Mouse (Mus musculus) intestine, embryonic 15.5 days (tissue): ENCODE results near the gene Nacc1. TPM values are rescaled to one million over a fixed set of nuclear protein-coding genes. Genes with fewer than 3 reads are reported as not detected.

Experiments used
- ATAC-seq: fragments of 200-750 bp; cut with Nextera tagmentation; 2 replicates; pipeline ENCODE4 v1.8.0; 2017; ENCODE audit warnings: moderate TSS enrichment, moderate library complexity
- H3K27ac ChIP-seq: fragments of 300-500 bp; sonication (generic); 2 replicates; pipeline ENCODE4 v1.5.1; 2015; ENCODE audit warnings: mild to moderate bottlenecking, inconsistent platforms
- H3K27me3 ChIP-seq: fragments of 300-500 bp; sonication (generic); replicated peaks from 2 replicates; pipeline ENCODE4 v1.6.1; 2015; ENCODE audit warnings: inconsistent platforms
- H3K36me3 ChIP-seq: fragments of 300-500 bp; sonication (generic); 2 replicates; pipeline ENCODE4 v1.6.1; 2015; ENCODE audit warnings: inconsistent platforms
- H3K4me1 ChIP-seq: fragments of 300-500 bp; sonication (generic); replicated peaks from 2 replicates; pipeline ENCODE4 v1.6.1; 2015; ENCODE audit warnings: inconsistent platforms
- H3K4me2 ChIP-seq: fragments of 300-500 bp; sonication (generic); replicated peaks from 2 replicates; pipeline ENCODE4 v1.6.1; 2015; ENCODE audit warnings: mild to moderate bottlenecking, inconsistent platforms
- H3K4me3 ChIP-seq: fragments of 300-500 bp; sonication (generic); replicated peaks from 2 replicates; pipeline ENCODE4 v1.5.1; 2015; ENCODE audit warnings: inconsistent platforms
- H3K9ac ChIP-seq: fragments of 300-500 bp; sonication (generic); 2 replicates; pipeline ENCODE4 v1.6.1; 2015; ENCODE audit warnings: inconsistent platforms
- H3K9me3 ChIP-seq: fragments of 300-500 bp; sonication (generic); 2 replicates; pipeline ENCODE4 v1.6.1; 2016; ENCODE audit warnings: inconsistent platforms
- WGBS: fragments of 180-500 bp; shearing (Covaris S2); methylation state at CpG from one replicate; pipeline ENCODE4 v1.1.7; 2015; 5-methylcytosine and 5-hydroxymethylcytosine counted together
- polyA plus RNA-seq: library from polyadenylated mRNA; unstranded; fragments of >200 nt; fragmentation: Nextera tagmentation; extraction: Ambion mirVana; gene quantifications from 2 replicates; pipeline ENCODE4 v1.2.1, GENCODE M21; 2015

Nacc1 gene
- polyA plus RNA-seq, 1 experiment from 2014 or later, result 14.8 TPM

- H3K9ac ChIP-seq, result no peak overlapping the region
- 60% methylated on average over 10 of the region's 10 CpGs for WGBS
- no peaks in the 10 kb centered on the region for H3K36me3 ChIP-seq
- no peak overlapping the region for H3K4me2 ChIP-seq
- H3K9me3 ChIP-seq, result no peaks in the 10 kb centered on the region
- H3K4me3 ChIP-seq, result no peak overlapping the region
- ATAC-seq, result no peak
- H3K27ac ChIP-seq, result 0 out of 2 replicates have a peak overlapping the region, but pooled peaks have one; percentile 1
- H3K27me3 ChIP-seq, result peaks cover 4% of the 10 kb centered on the region; the same call in 1 of the 2 replicates
- H3K4me1 ChIP-seq, result peaks cover 39% of the 10 kb centered on the region
Observed at GRCm38 (mm10) chr8:84725246-84725940, 37.7 kb upstream of the Nacc1 start.

- H3K4me3 ChIP-seq, result no peak overlapping the region
- no peak overlapping the region for H3K9ac ChIP-seq
Observed at GRCm38 (mm10) chr8:84724683-84725082, 37.0 kb upstream of the Nacc1 start.

GRCm38 (mm10) chr8:84723571-84723900, 35.9 kb upstream of the Nacc1 start:
- Histone ChIP-seq H3K27ac (peak overlapping the region; percentile 93), H3K9me3 (no peaks in the 10 kb centered on the region), H3K36me3 (no peaks in the 10 kb centered on the region), H3K27me3 (peaks cover 6% of the 10 kb centered on the region; the same call in 1 of the 2 replicates), H3K4me1 (peaks cover 35% of the 10 kb centered on the region), H3K9ac (peak overlapping the region; percentile 31), H3K4me3 (0 out of 2 replicates have a peak overlapping the region, but pooled peaks have one; percentile 3), H3K4me2 (peak overlapping the region; percentile 44)
- WGBS, result 38% methylated on average over 7 of the region's 7 CpGs
- no peak; the same call in none of the 2 replicates for ATAC-seq

More at GRCm38 (mm10) chr8:84724683-84725082, 37.0 kb upstream of the Nacc1 start:
- Histone ChIP-seq H3K27me3 (peaks cover 6% of the 10 kb centered on the region; the same call in 1 of the 2 replicates), H3K36me3 (no peaks in the 10 kb centered on the region), H3K4me2 (no peak overlapping the region), H3K27ac (no peak overlapping the region), H3K4me1 (peaks cover 35% of the 10 kb centered on the region), H3K9me3 (no peaks in the 10 kb centered on the region)
- no peak for ATAC-seq
- 50% methylated on average over 9 of the region's 9 CpGs for WGBS

GRCm38 (mm10) chr8:84722850-84723570, 35.3 kb upstream of the Nacc1 start, which contains the start of gene G430095P16Rik:
Gene G430095P16Rik (plus strand): TSS chr8:84723007.
- H3K9ac ChIP-seq, result peak within 1 kb of the TSS; percentile 31
- ATAC-seq, result peak; percentile 94
- no peaks in the 10 kb centered on the region for H3K36me3 ChIP-seq
- H3K4me1 ChIP-seq, result peaks cover 35% of the 10 kb centered on the region
- H3K27ac ChIP-seq, result peak within 1 kb of the TSS; percentile 93
- no peaks in the 10 kb centered on the region for H3K9me3 ChIP-seq
- WGBS, result 6% methylated on average over 10 of the region's 10 CpGs
- peaks cover 7% of the 10 kb centered on the region; the same call in 1 of the 2 replicates for H3K27me3 ChIP-seq
- H3K4me2 ChIP-seq, result peak within 1 kb of the TSS; percentile 44
- H3K4me3 ChIP-seq, result 0 out of 2 replicates have a peak within 1 kb of the TSS, but pooled peaks have one; percentile 10

GRCm38 (mm10) chr8:84722530-84722849, 34.8 kb upstream of the Nacc1 start:
- 52% methylated on average over 6 of the region's 6 CpGs for WGBS
- 0 out of 2 replicates have a peak overlapping the region, but pooled peaks have one; percentile 31 for H3K9ac ChIP-seq
- peaks cover 35% of the 10 kb centered on the region for H3K4me1 ChIP-seq
- H3K4me3 ChIP-seq, result 0 out of 2 replicates have a peak overlapping the region, but pooled peaks have one; percentile 10
- H3K9me3 ChIP-seq, result no peaks in the 10 kb centered on the region
- no peak for ATAC-seq
- peak overlapping the region; percentile 44 for H3K4me2 ChIP-seq
- H3K27me3 ChIP-seq, result peaks cover 11% of the 10 kb centered on the region; the same call in 1 of the 2 replicates
- peak overlapping the region; percentile 93 for H3K27ac ChIP-seq
- H3K36me3 ChIP-seq, result no peaks in the 10 kb centered on the region

GRCm38 (mm10) chr8:84718959-84719690, 31.5 kb upstream of the Nacc1 start:
- WGBS, result 66% methylated on average over 5 of the region's 5 CpGs
- peaks cover 36% of the 10 kb centered on the region for H3K27me3 ChIP-seq
- no peak overlapping the region for H3K9ac ChIP-seq
- H3K36me3 ChIP-seq, result no peaks in the 10 kb centered on the region
- no peak overlapping the region for H3K27ac ChIP-seq
- H3K4me3 ChIP-seq, result no peak overlapping the region
- ATAC-seq, result no peak
- H3K4me1 ChIP-seq, result peaks cover 29% of the 10 kb centered on the region
- no peak overlapping the region for H3K4me2 ChIP-seq
- no peaks in the 10 kb centered on the region for H3K9me3 ChIP-seq

GRCm38 (mm10) chr8:84718476-84718875, 30.8 kb upstream of the Nacc1 start:
- H3K9me3 ChIP-seq, result no peaks in the 10 kb centered on the region
- no peaks in the 10 kb centered on the region for H3K36me3 ChIP-seq
- WGBS, result 85% methylated on average over 5 of the region's 5 CpGs
- no peak overlapping the region for H3K27ac ChIP-seq
- H3K4me1 ChIP-seq, result peaks cover 29% of the 10 kb centered on the region
- no peak overlapping the region for H3K4me2 ChIP-seq
- H3K27me3 ChIP-seq, result peaks cover 36% of the 10 kb centered on the region
- ATAC-seq, result no peak
- H3K9ac ChIP-seq, result no peak overlapping the region
- H3K4me3 ChIP-seq, result no peak overlapping the region

GRCm38 (mm10) chr8:84716790-84717189, 29.1 kb upstream of the Nacc1 start:
- H3K27ac ChIP-seq, result no peak overlapping the region
- H3K9ac ChIP-seq, result no peak overlapping the region
- H3K4me1 ChIP-seq, result peaks cover 27% of the 10 kb centered on the region
- ATAC-seq, result no peak
- 89% methylated on average over 11 of the region's 11 CpGs for WGBS
- H3K4me3 ChIP-seq, result no peak overlapping the region
- no peaks in the 10 kb centered on the region for H3K36me3 ChIP-seq
- peaks cover 36% of the 10 kb centered on the region for H3K27me3 ChIP-seq
- no peaks in the 10 kb centered on the region for H3K9me3 ChIP-seq
- H3K4me2 ChIP-seq, result no peak overlapping the region

- Histone ChIP-seq H3K4me2 (0 out of 2 replicates have a peak overlapping the region, but pooled peaks have one; percentile 17), H3K9me3 (no peaks in the 10 kb centered on the region), H3K36me3 (no peaks in the 10 kb centered on the region), H3K4me1 (peaks cover 30% of the 10 kb centered on the region), H3K27ac (no peak overlapping the region), H3K9ac (peak overlapping the region; percentile 17; the same call in 1 of the 2 replicates), H3K27me3 (peaks cover 43% of the 10 kb centered on the region), H3K4me3 (no peak overlapping the region)
- WGBS, result 25% methylated on average over 27 of the region's 27 CpGs
- no peak for ATAC-seq
Observed at GRCm38 (mm10) chr8:84715893-84716468, 28.3 kb upstream of the Nacc1 start.

- no peak for ATAC-seq
- Histone ChIP-seq H3K9ac (no peak overlapping the region), H3K27ac (0 out of 2 replicates have a peak overlapping the region, but pooled peaks have one; percentile 41), H3K27me3 (peaks cover 40% of the 10 kb centered on the region), H3K4me2 (no peak overlapping the region), H3K9me3 (no peaks in the 10 kb centered on the region), H3K36me3 (no peaks in the 10 kb centered on the region), H3K4me1 (peaks cover 30% of the 10 kb centered on the region), H3K4me3 (no peak overlapping the region)
- 77% methylated on average over 4 of the region's 4 CpGs for WGBS
Observed at GRCm38 (mm10) chr8:84714161-84714560, 26.5 kb upstream of the Nacc1 start.

- Histone ChIP-seq H3K9ac (no peak overlapping the region), H3K36me3 (no peaks in the 10 kb centered on the region), H3K4me3 (no peak overlapping the region), H3K27ac (peak overlapping the region; percentile 67), H3K4me1 (peaks cover 35% of the 10 kb centered on the region), H3K9me3 (no peaks in the 10 kb centered on the region), H3K4me2 (no peak overlapping the region), H3K27me3 (peaks cover 46% of the 10 kb centered on the region)
- WGBS, result 59% methylated on average over 4 of the region's 4 CpGs
- ATAC-seq, result no peak
Observed at GRCm38 (mm10) chr8:84713381-84713780, 25.7 kb upstream of the Nacc1 start.
